Mouse (Mus musculus): Measurements from ENCODE around the gene Trak1.

- TF ChIP-seq GATA1 (IDR thresholded peaks at IDR 0.05; ENCODE audit: borderline replicate concordance, low read length), result no peak
- TF ChIP-seq FLI1 (IDR thresholded peaks at IDR 0.05; ENCODE audit: low read length), result no peak
Measured at GRCm38 (mm10) chr9:121380310-121380920, 83.1 kb downstream of the Trak1 start.

Measured in megakaryocyte, embryonic 14.5 days (primary cell).